Mouse (Mus musculus): ENCODE results near the gene Oosp2. TPM values are rescaled to one million over a fixed set of nuclear protein-coding genes. Genes with fewer than 3 reads are reported as not detected.

Oosp2 gene
- polyA plus RNA-seq (2016; fragmentation: Nextera tagmentation; extraction: Ambion mirVana) = not detected in 2 replicates

DNA sequence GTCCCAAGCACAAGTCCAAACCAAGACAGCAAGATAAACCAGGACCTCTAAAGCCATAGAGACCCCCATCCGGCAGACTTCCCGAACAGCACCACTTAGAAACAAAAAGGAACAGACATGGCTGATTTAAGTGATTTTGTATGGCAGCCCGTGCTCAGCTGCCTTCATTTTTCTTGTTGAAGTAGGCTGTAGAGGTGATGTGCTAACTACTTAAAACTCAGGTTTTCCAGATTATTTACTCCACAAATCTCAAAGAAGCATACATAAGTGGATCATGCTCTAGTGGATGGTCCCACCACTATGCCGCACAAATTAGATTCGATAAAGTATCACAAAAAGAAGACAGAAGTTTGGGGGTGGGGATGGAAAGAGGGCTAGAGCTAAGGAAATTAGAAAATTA, at the start of gene Oosp2:
Gene Oosp2 (minus strand): TSS at position 101 of the 400 bp plus-strand sequence.
- no peaks in the 10 kb centered on the region for H3K36me3 ChIP-seq
- H3K27ac ChIP-seq = no peak within 1 kb of the TSS
- ATAC-seq (ENCODE audit: insufficient number of reproducible peaks, insufficient read depth, low FRiP score, low TSS enrichment) = no peak
- WGBS = 90% methylated on average over 5 of the region's 5 CpGs
- H3K4me2 ChIP-seq (replicated peaks) = no peak within 1 kb of the TSS
- no peaks in the 10 kb centered on the region for H3K27me3 ChIP-seq
- H3K4me3 ChIP-seq = no peak within 1 kb of the TSS
- H3K9me3 ChIP-seq = no peaks in the 10 kb centered on the region
- no peak within 1 kb of the TSS for H3K9ac ChIP-seq
- no peaks in the 10 kb centered on the region for H3K4me1 ChIP-seq

- Histone ChIP-seq H3K9me3 (no peaks in the 10 kb centered on the region), H3K4me1 (no peaks in the 10 kb centered on the region), H3K27ac (no peak overlapping the region), H3K9ac (no peak overlapping the region), H3K36me3 (no peaks in the 10 kb centered on the region), H3K4me3 (no peak overlapping the region), H3K4me2 (replicated peaks) (no peak overlapping the region), H3K27me3 (no peaks in the 10 kb centered on the region)
- 82% methylated on average over 6 of the region's 6 CpGs for WGBS
- no peak for ATAC-seq (ENCODE audit: insufficient number of reproducible peaks, insufficient read depth, low FRiP score, low TSS enrichment)
Observed at GRCm38 (mm10) chr19:11698342-11698741, 38.0 kb upstream of the Oosp2 start.

DNA sequence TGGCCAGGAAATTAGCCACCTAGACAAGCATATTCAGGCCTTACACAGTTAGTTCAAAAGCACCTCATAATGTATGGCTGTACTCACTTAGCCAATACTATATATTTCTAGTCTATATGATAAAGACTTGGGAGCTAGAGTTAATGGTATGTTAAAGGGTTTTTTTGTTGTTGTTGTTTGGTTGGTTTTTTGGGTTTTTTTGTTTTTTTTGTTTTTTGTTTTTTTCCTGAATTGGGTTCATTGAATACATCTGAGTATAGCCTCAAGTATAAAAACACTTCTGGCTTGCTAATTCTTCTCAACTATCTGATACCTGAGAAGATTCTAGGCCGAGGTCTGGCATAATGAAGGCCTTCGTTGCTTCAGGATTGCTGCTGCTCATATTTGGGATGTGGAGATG, 36.4 kb upstream of the Oosp2 start, which contains the start of gene Oosp3:
Gene Oosp3 (plus strand): TSS at position 301 of the 400 bp plus-strand sequence.
- WGBS = 79% methylated on average over 2 of the region's 2 CpGs
- H3K4me2 ChIP-seq (replicated peaks) = no peak within 1 kb of the TSS
- H3K9ac ChIP-seq = no peak within 1 kb of the TSS
- no peak for ATAC-seq (ENCODE audit: insufficient number of reproducible peaks, insufficient read depth, low FRiP score, low TSS enrichment)
- no peak within 1 kb of the TSS for H3K27ac ChIP-seq
- no peaks in the 10 kb centered on the region for H3K27me3 ChIP-seq
- no peaks in the 10 kb centered on the region for H3K9me3 ChIP-seq
- no peaks in the 10 kb centered on the region for H3K36me3 ChIP-seq
- H3K4me3 ChIP-seq = no peak within 1 kb of the TSS
- no peaks in the 10 kb centered on the region for H3K4me1 ChIP-seq

DNA sequence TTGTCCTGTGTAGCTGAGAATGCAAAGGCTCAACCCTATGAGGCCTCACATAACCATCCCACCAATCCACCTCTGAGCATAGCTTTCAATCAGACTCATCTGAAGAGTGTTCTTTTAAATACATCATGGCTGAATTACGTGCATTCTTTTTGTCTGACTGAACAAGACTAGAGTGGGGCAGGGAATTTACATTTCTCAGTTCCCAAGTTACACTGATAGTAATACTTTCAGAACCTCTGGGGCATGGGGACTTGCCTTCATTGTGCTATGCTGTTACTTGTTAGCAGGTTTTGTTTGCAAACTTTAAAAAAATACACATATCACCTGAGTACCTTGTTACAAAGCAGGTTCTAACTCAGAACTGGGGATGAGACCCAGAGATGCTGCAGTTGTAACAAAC, 31.1 kb upstream of the Oosp2 start:
- no peak overlapping the region for H3K27ac ChIP-seq
- no peaks in the 10 kb centered on the region for H3K27me3 ChIP-seq
- ATAC-seq (ENCODE audit: insufficient number of reproducible peaks, insufficient read depth, low FRiP score, low TSS enrichment) = no peak
- WGBS = 58% methylated on average over 1 of the region's 1 CpGs
- no peak overlapping the region for H3K4me3 ChIP-seq
- H3K4me2 ChIP-seq (replicated peaks) = no peak overlapping the region
- no peak overlapping the region for H3K9ac ChIP-seq
- no peaks in the 10 kb centered on the region for H3K9me3 ChIP-seq
- no peaks in the 10 kb centered on the region for H3K36me3 ChIP-seq
- H3K4me1 ChIP-seq = no peaks in the 10 kb centered on the region

DNA sequence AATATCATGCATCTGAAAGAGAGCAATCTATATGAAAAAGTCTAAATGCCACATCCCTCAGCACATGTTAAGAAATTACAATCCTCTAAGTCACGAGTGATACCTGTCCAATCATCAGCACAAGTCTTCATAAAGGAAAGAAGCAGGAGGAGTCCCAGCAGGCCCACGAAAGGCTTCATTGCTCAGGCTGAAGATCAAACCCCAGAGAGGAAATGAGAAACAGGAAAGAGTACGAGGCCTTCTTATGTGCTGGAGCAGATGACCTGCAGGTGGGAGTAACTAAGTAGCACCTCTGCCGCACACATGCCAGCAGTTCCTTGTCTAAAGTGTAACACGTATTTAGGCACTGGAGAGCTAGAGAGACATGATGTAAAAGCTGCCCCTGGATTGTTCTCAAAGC, 30.5 kb upstream of the Oosp2 start, which contains the start of gene Oosp1:
Gene Oosp1 (minus strand): TSS at position 312 of the 400 bp plus-strand sequence.
- H3K4me2 ChIP-seq (replicated peaks) = no peak within 1 kb of the TSS
- H3K9me3 ChIP-seq = no peaks in the 10 kb centered on the region
- H3K27ac ChIP-seq = no peak within 1 kb of the TSS
- no peaks in the 10 kb centered on the region for H3K27me3 ChIP-seq
- H3K4me1 ChIP-seq = no peaks in the 10 kb centered on the region
- H3K36me3 ChIP-seq = no peaks in the 10 kb centered on the region
- no peak within 1 kb of the TSS for H3K9ac ChIP-seq
- 58% methylated on average over 5 of the region's 5 CpGs for WGBS
- ATAC-seq (ENCODE audit: insufficient number of reproducible peaks, insufficient read depth, low FRiP score, low TSS enrichment) = no peak
- no peak within 1 kb of the TSS for H3K4me3 ChIP-seq

DNA sequence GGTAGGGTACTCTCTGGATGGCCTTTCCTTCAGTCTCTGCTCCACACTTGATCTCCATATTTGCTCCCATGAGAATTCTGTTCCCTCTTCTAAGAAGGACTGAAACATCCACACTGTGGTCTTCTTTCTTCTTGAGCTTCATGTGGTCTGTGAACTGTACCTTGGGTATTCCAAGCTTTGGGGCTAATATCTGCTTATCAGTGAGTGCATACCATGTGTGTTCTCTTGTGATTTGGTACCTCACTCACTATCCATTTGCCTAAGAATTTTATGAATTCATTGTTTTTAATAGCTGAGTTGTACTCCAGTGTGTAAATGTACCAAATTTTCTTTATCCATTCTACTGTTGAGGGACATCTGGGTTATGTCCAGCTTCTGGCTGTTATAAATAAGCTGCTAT, 1.2 kb upstream of the Oosp2 start:
- H3K27ac ChIP-seq = no peak overlapping the region
- H3K4me3 ChIP-seq = no peak overlapping the region
- H3K9me3 ChIP-seq = no peaks in the 10 kb centered on the region
- no peak for ATAC-seq (ENCODE audit: insufficient number of reproducible peaks, insufficient read depth, low FRiP score, low TSS enrichment)
- no peaks in the 10 kb centered on the region for H3K4me1 ChIP-seq
- no peaks in the 10 kb centered on the region for H3K36me3 ChIP-seq
- H3K27me3 ChIP-seq = no peaks in the 10 kb centered on the region
- H3K9ac ChIP-seq = no peak overlapping the region
- no peak overlapping the region for H3K4me2 ChIP-seq (replicated peaks)

- ATAC-seq (ENCODE audit: insufficient number of reproducible peaks, insufficient read depth, low FRiP score, low TSS enrichment) = no peak
- Histone ChIP-seq H3K9me3 (no peaks in the 10 kb centered on the region), H3K27me3 (no peaks in the 10 kb centered on the region), H3K4me2 (replicated peaks) (no peak overlapping the region), H3K27ac (no peak overlapping the region), H3K36me3 (no peaks in the 10 kb centered on the region), H3K4me1 (no peaks in the 10 kb centered on the region), H3K9ac (no peak overlapping the region), H3K4me3 (no peak overlapping the region)
- 60% methylated on average over 2 of the region's 2 CpGs for WGBS
Observed at GRCm38 (mm10) chr19:11659142-11659541, 1.2 kb downstream of the Oosp2 start.

DNA sequence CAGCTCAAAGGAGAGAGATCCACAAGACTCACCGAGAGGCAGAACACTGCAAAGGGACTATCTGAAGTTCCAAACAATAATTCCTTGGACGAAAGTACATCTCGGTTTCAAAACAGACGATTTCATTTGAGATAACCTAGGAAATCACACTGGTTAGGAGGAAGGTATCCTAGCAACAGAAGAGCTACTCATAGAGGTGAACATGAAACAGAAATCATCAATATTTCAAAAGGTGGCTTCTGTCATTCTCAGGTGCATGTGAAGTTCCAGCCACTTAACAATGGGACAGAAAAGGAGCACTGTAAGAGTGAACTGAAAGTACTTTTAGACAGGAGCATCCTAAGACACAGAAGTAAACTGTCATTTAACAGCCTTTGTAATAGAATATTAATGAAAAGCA, 10.8 kb downstream of the Oosp2 start:
- no peaks in the 10 kb centered on the region for H3K4me1 ChIP-seq
- H3K4me3 ChIP-seq = no peak overlapping the region
- H3K9me3 ChIP-seq = no peaks in the 10 kb centered on the region
- no peaks in the 10 kb centered on the region for H3K27me3 ChIP-seq
- no peaks in the 10 kb centered on the region for H3K36me3 ChIP-seq
- H3K27ac ChIP-seq = no peak overlapping the region
- WGBS = 79% methylated on average over 4 of the region's 4 CpGs
- no peak overlapping the region for H3K4me2 ChIP-seq (replicated peaks)
- no peak overlapping the region for H3K9ac ChIP-seq
- no peak for ATAC-seq (ENCODE audit: insufficient number of reproducible peaks, insufficient read depth, low FRiP score, low TSS enrichment)

DNA sequence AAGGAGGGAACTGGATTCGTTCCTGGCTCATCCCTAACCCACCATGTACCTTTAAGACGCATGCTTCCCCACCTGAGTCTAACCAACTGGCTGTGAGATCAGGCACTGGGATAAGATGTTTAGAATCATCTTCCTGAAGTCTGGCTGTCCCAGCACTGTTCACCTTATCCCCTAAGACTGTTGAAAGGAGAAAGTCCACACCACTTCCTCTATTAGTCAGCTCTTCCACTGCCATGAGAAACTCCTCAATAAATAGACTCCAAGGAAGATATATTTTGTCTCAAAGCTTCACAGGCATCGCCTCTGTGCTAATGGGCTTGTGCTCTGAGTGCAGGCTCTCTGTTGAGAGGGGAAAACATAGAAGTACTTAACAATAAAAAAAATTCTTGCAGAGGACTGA, 14.2 kb downstream of the Oosp2 start:
- 80% methylated on average over 3 of the region's 3 CpGs for WGBS
- H3K9me3 ChIP-seq = no peaks in the 10 kb centered on the region
- no peaks in the 10 kb centered on the region for H3K27me3 ChIP-seq
- H3K9ac ChIP-seq = no peak overlapping the region
- H3K4me1 ChIP-seq = no peaks in the 10 kb centered on the region
- H3K4me2 ChIP-seq (replicated peaks) = no peak overlapping the region
- H3K27ac ChIP-seq = no peak overlapping the region
- ATAC-seq (ENCODE audit: insufficient number of reproducible peaks, insufficient read depth, low FRiP score, low TSS enrichment) = no peak
- no peak overlapping the region for H3K4me3 ChIP-seq
- no peaks in the 10 kb centered on the region for H3K36me3 ChIP-seq

DNA sequence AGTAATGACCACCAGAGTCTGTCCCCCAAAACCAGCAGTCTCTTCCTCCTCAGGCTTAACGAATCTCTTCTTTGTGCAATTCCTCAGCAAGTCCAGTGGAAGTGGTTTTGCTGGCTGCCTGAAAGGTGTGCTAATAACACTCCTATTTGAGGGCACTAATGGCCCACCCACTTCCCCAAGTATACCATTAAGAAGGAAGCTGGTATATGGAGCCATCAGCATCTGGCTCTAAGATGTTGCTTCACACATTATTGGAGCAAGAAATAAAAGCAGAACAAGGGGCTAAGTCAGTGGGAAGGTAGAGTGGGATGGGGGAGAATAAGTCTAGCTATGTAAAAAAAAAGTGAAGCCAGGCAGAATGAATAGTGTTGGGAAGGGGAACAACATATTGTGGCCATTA, 19.6 kb downstream of the Oosp2 start, which contains the start of gene Ms4a3:
Gene Ms4a3 (minus strand): TSS at position 120 of the 400 bp plus-strand sequence.
- Histone ChIP-seq H3K4me3 (no peak within 1 kb of the TSS), H3K4me1 (no peaks in the 10 kb centered on the region), H3K9me3 (no peaks in the 10 kb centered on the region), H3K27me3 (no peaks in the 10 kb centered on the region), H3K9ac (no peak within 1 kb of the TSS), H3K36me3 (no peaks in the 10 kb centered on the region), H3K4me2 (replicated peaks) (no peak within 1 kb of the TSS), H3K27ac (no peak within 1 kb of the TSS)
- 78% methylated on average over 1 of the region's 1 CpGs for WGBS
- no peak for ATAC-seq (ENCODE audit: insufficient number of reproducible peaks, insufficient read depth, low FRiP score, low TSS enrichment)

DNA sequence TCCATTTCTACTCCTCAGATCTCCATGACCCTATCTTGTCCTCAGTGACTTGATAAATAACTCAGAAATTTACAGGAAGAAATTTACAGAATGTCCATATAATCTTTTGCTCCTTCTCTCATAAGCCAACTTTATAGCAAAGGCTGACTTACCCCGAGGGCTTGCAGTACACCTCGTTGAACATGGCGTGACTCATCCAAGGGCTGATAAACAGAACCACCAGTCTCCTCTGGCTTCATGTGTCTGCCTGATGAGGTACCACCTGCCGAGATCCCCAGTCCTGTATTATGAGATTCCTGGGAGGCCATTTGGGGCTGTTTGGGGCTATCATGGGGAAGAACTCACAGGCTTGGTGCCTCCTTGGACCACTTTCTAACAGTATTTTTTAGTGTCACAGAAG, 21.3 kb downstream of the Oosp2 start:
- WGBS = 77% methylated on average over 4 of the region's 4 CpGs
- H3K36me3 ChIP-seq = no peaks in the 10 kb centered on the region
- H3K27ac ChIP-seq = no peak overlapping the region
- H3K27me3 ChIP-seq = no peaks in the 10 kb centered on the region
- H3K9ac ChIP-seq = no peak overlapping the region
- no peaks in the 10 kb centered on the region for H3K9me3 ChIP-seq
- no peaks in the 10 kb centered on the region for H3K4me1 ChIP-seq
- no peak for ATAC-seq (ENCODE audit: insufficient number of reproducible peaks, insufficient read depth, low FRiP score, low TSS enrichment)
- no peak overlapping the region for H3K4me2 ChIP-seq (replicated peaks)
- no peak overlapping the region for H3K4me3 ChIP-seq

DNA sequence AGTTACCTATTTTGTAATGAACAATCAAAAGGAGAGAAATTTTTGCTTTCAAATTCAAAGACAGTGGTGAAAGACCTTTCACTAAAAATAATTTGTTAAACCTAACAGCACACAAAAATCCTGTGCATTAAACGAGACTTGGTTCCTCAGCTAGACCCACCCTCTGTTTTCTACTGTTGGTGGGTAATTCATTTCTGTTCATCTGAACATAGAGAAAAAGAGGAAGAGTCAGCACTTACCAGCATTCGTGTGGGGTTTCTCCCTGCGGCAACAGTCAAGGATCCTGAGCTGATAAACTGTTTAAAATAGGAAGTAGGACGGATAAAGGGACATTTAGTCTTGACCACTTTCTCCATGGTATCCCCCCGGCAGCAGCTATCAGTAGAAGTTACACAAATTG, 24.8 kb downstream of the Oosp2 start:
- WGBS = 76% methylated on average over 5 of the region's 5 CpGs
- Histone ChIP-seq H3K4me1 (no peaks in the 10 kb centered on the region), H3K4me2 (replicated peaks) (no peak overlapping the region), H3K27me3 (no peaks in the 10 kb centered on the region), H3K9me3 (no peaks in the 10 kb centered on the region), H3K36me3 (no peaks in the 10 kb centered on the region), H3K9ac (no peak overlapping the region), H3K27ac (no peak overlapping the region), H3K4me3 (no peak overlapping the region)
- ATAC-seq (ENCODE audit: insufficient number of reproducible peaks, insufficient read depth, low FRiP score, low TSS enrichment) = no peak

DNA sequence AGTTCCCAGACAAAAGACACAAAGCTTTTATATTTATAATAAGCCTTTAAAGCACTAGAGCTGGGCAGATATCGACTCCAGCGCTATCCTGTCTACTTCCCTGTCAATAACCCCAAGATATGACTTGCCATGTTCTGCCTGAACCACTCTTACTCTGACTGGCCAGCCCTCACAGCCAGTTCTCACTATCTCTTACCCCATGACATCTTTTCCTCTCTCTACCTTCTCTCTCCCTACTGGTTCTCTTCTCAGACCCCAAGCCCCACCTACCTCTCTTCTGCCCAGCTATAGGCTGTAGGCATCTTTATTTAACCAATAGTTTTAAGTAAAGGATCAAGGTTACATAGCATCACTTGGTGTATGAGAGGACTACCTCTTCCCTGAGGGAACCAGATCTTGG, 26.0 kb downstream of the Oosp2 start:
- Histone ChIP-seq H3K36me3 (no peaks in the 10 kb centered on the region), H3K27me3 (no peaks in the 10 kb centered on the region), H3K4me1 (no peaks in the 10 kb centered on the region), H3K4me2 (replicated peaks) (no peak overlapping the region), H3K9ac (no peak overlapping the region), H3K4me3 (no peak overlapping the region), H3K9me3 (no peaks in the 10 kb centered on the region), H3K27ac (no peak overlapping the region)
- ATAC-seq (ENCODE audit: insufficient number of reproducible peaks, insufficient read depth, low FRiP score, low TSS enrichment) = no peak
- 92% methylated on average over 2 of the region's 2 CpGs for WGBS

All from embryonic facial prominence, embryonic 12.5 days (tissue).